Mouse (Mus musculus): ENCODE data around the gene Pi4kb. TPM values are rescaled to one million over a fixed set of nuclear protein-coding genes. Genes with fewer than 3 reads are reported as not detected.
A peak's percentile ranks its signal among the peaks of the same experiment; 100 is the strongest.

Gene Pi4kb
- polyA plus RNA-seq, 1 experiment from 2014 or later: 13.1 TPM

- Histone ChIP-seq H3K4me2 (no peak overlapping the region), H3K27ac (no peak overlapping the region), H3K27me3 (replicated peaks) (no peaks in the 10 kb centered on the region), H3K9ac (no peak overlapping the region), H3K4me3 (no peak overlapping the region), H3K9me3 (replicated peaks) (no peaks in the 10 kb centered on the region), H3K4me1 (no peaks in the 10 kb centered on the region), H3K36me3 (no peaks in the 10 kb centered on the region)
- 74% methylated on average over 1 of the region's 1 CpGs for WGBS (ENCODE audit: insufficient replicate concordance)
- no peak for ATAC-seq
Observed at GRCm38 (mm10) chr3:94964989-94965388, 9.5 kb upstream of the Pi4kb start.

DNA sequence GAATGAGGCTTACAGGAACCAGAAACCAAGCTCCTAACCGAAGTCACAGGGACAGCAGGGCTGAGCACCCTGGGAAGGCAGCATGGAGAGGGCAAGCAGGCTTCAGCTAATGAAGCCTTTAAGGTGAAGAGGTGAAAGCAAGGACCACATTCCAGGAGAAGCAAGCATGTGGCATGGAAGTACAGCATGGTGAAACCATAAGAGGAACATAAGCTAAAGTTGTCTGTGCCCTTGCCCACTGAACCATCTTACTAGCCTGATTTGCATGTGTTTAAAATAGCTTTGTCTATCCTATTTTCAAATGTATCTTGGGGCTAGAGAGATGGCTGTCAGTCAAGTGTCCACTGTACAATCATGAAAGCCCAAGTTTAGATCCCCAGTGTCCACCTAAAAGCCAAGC lies 8.7 kb upstream of the Pi4kb start:
- Histone ChIP-seq H3K27me3 (replicated peaks) (no peaks in the 10 kb centered on the region), H3K4me2 (no peak overlapping the region), H3K4me1 (no peaks in the 10 kb centered on the region), H3K9ac (no peak overlapping the region), H3K27ac (no peak overlapping the region), H3K36me3 (no peaks in the 10 kb centered on the region), H3K4me3 (no peak overlapping the region), H3K9me3 (replicated peaks) (no peaks in the 10 kb centered on the region)
- WGBS (ENCODE audit: insufficient replicate concordance): 73% methylated on average over 1 of the region's 1 CpGs
- no peak for ATAC-seq

GRCm38 (mm10) chr3:94972552-94972951 lies 2.0 kb upstream of the Pi4kb start:
- no peak for ATAC-seq
- no peak overlapping the region; the same call in 1 of the 2 replicates for H3K27ac ChIP-seq
- no peak overlapping the region for H3K9ac ChIP-seq
- no peaks in the 10 kb centered on the region for H3K9me3 ChIP-seq (replicated peaks)
- no peaks in the 10 kb centered on the region for H3K27me3 ChIP-seq (replicated peaks)
- no peak overlapping the region for H3K4me2 ChIP-seq
- 69% methylated on average over 3 of the region's 3 CpGs for WGBS (ENCODE audit: insufficient replicate concordance)
- H3K4me3 ChIP-seq: no peak overlapping the region
- peaks cover 6% of the 10 kb centered on the region for H3K36me3 ChIP-seq
- H3K4me1 ChIP-seq: peaks cover 38% of the 10 kb centered on the region

- H3K4me1 ChIP-seq: peaks cover 41% of the 10 kb centered on the region
- H3K9ac ChIP-seq: peak overlapping the region; percentile 92
- no peak for ATAC-seq
- 88% methylated on average over 5 of the region's 5 CpGs for WGBS (ENCODE audit: insufficient replicate concordance)
- H3K4me3 ChIP-seq: peak overlapping the region; percentile 94
- H3K27ac ChIP-seq: no peak overlapping the region
- H3K9me3 ChIP-seq (replicated peaks): no peaks in the 10 kb centered on the region
- H3K4me2 ChIP-seq: peak overlapping the region; percentile 90
- H3K27me3 ChIP-seq (replicated peaks): no peaks in the 10 kb centered on the region
- H3K36me3 ChIP-seq: peaks cover 15% of the 10 kb centered on the region
Observed at GRCm38 (mm10) chr3:94973620-94974019, 911 bp upstream of the Pi4kb start.

- Histone ChIP-seq H3K4me3 (peak overlapping the region; percentile 94), H3K9me3 (replicated peaks) (no peaks in the 10 kb centered on the region), H3K4me2 (peak overlapping the region; percentile 90), H3K36me3 (peaks cover 18% of the 10 kb centered on the region), H3K27ac (0 out of 2 replicates have a peak overlapping the region, but pooled peaks have one; percentile 22), H3K27me3 (replicated peaks) (no peaks in the 10 kb centered on the region), H3K4me1 (peaks cover 41% of the 10 kb centered on the region), H3K9ac (peak overlapping the region; percentile 92)
- ATAC-seq: peak; percentile 45
- 29% methylated on average over 9 of the region's 9 CpGs for WGBS (ENCODE audit: insufficient replicate concordance)
Observed at GRCm38 (mm10) chr3:94974026-94974527, 454 bp upstream of the Pi4kb start.

DNA sequence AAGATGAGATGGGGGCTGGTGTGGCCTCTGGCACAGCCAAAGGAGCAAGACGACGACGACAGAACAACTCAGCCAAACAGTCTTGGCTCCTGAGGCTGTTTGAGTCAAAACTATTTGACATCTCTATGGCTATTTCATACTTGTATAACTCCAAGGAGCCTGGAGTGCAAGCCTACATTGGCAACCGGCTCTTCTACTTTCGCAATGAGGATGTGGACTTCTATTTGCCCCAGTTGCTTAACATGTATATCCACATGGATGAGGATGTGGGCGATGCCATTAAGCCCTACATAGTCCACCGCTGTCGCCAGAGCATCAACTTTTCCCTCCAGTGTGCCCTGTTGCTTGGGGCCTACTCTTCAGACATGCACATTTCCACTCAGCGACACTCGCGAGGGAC lies 9.8 kb downstream of the Pi4kb start:
- WGBS (ENCODE audit: insufficient replicate concordance): 89% methylated on average over 11 of the region's 11 CpGs
- Histone ChIP-seq H3K4me2 (no peak overlapping the region), H3K9me3 (replicated peaks) (no peaks in the 10 kb centered on the region), H3K9ac (no peak overlapping the region), H3K27ac (no peak overlapping the region), H3K36me3 (peaks cover 60% of the 10 kb centered on the region), H3K4me1 (peaks cover 33% of the 10 kb centered on the region), H3K4me3 (no peak overlapping the region), H3K27me3 (replicated peaks) (no peaks in the 10 kb centered on the region)
- ATAC-seq: no peak

GRCm38 (mm10) chr3:94985513-94985912 lies 11.0 kb downstream of the Pi4kb start:
- H3K36me3 ChIP-seq: peaks cover 64% of the 10 kb centered on the region
- ATAC-seq: no peak
- H3K4me1 ChIP-seq: peaks cover 33% of the 10 kb centered on the region
- H3K27me3 ChIP-seq (replicated peaks): no peaks in the 10 kb centered on the region
- no peak overlapping the region for H3K27ac ChIP-seq
- H3K4me3 ChIP-seq: no peak overlapping the region
- H3K4me2 ChIP-seq: no peak overlapping the region
- 79% methylated on average over 2 of the region's 2 CpGs for WGBS (ENCODE audit: insufficient replicate concordance)
- no peak overlapping the region for H3K9ac ChIP-seq
- H3K9me3 ChIP-seq (replicated peaks): no peaks in the 10 kb centered on the region

DNA sequence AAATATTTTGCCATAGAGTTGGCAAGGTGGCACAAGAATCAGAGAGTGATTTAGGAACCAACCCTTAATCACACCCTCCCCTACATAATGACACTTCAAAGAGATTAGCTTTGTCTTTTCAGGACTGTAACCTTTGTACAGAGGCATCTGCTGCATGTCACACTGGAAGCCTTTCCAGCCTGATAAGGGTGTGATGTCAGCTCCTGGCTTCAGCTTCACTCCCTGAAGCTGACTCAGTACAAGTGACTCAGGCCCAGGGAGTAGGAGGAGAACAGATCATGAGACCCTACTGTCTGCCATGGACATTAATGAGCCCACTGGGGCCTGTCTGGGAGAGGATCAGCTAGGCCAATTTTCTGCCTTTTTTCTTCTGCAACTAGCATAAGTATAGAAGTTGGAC lies 13.0 kb downstream of the Pi4kb start:
- peaks cover 60% of the 10 kb centered on the region for H3K36me3 ChIP-seq
- H3K4me1 ChIP-seq: peaks cover 33% of the 10 kb centered on the region
- H3K9me3 ChIP-seq (replicated peaks): no peaks in the 10 kb centered on the region
- H3K27me3 ChIP-seq (replicated peaks): no peaks in the 10 kb centered on the region
- no peak overlapping the region for H3K9ac ChIP-seq
- ATAC-seq: peak; percentile 87
- no peak overlapping the region for H3K4me2 ChIP-seq
- no peak overlapping the region for H3K27ac ChIP-seq
- H3K4me3 ChIP-seq: no peak overlapping the region

- H3K4me2 ChIP-seq: no peak overlapping the region
- no peak for ATAC-seq
- H3K9me3 ChIP-seq (replicated peaks): no peaks in the 10 kb centered on the region
- H3K4me3 ChIP-seq: no peak overlapping the region
- peaks cover 33% of the 10 kb centered on the region for H3K4me1 ChIP-seq
- H3K27me3 ChIP-seq (replicated peaks): no peaks in the 10 kb centered on the region
- no peak overlapping the region for H3K9ac ChIP-seq
- no peak overlapping the region for H3K27ac ChIP-seq
- 70% methylated on average over 9 of the region's 9 CpGs for WGBS (ENCODE audit: insufficient replicate concordance)
- peaks cover 64% of the 10 kb centered on the region for H3K36me3 ChIP-seq
Observed at GRCm38 (mm10) chr3:94989159-94989761, 14.7 kb downstream of the Pi4kb start.

DNA sequence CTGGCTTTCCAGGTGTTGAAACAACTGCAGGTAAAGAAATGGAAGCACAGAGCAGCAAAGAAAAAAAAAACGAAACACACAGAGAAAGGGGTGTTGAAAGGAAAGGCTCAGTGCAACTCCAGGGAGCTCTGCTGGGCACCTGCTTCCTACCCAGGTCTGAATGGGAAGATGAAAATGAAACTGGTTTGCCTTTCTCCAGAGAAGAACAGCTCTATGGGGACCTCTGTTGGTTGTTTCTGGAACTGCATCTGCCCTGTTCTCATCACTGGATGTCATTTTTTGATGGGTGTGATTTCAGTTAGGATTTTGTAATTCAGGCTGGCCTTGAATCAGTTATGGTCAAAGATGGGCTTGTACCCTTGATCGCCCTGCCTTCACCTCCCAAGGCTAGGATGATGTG lies 22.4 kb downstream of the Pi4kb start:
- H3K27ac ChIP-seq: no peak overlapping the region
- no peak overlapping the region for H3K4me3 ChIP-seq
- WGBS (ENCODE audit: insufficient replicate concordance): 24% methylated on average over 2 of the region's 2 CpGs
- peaks cover 95% of the 10 kb centered on the region for H3K36me3 ChIP-seq
- H3K4me2 ChIP-seq: no peak overlapping the region
- no peaks in the 10 kb centered on the region for H3K9me3 ChIP-seq (replicated peaks)
- H3K27me3 ChIP-seq (replicated peaks): no peaks in the 10 kb centered on the region
- ATAC-seq: no peak; the same call in 1 of the 2 replicates
- no peak overlapping the region for H3K9ac ChIP-seq
- H3K4me1 ChIP-seq: 0 out of 2 replicates have a peak, but pooled peaks cover 5% of the 10 kb centered on the region

DNA sequence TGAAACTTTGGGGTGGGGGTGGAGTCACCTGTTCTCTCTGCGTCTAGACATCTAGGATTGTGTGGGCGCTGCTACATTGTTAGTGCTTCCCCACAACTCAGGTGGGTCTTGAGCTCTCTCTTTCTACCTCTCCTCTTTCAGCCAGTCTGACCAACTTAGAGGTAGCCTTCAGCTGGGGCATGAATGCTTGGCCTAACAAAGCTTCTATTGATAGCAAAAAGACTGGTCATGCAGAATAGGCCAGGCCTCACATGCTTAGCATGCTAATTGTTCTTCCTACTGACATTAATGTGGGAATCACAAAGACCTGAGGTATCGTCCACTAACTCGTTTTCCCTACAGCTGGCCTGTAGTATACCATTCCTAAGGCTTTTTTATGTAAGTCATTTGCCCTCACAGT lies 28.0 kb downstream of the Pi4kb start:
- Histone ChIP-seq H3K36me3 (peaks cover 95% of the 10 kb centered on the region), H3K4me3 (no peak overlapping the region), H3K4me1 (peaks cover 22% of the 10 kb centered on the region), H3K9ac (no peak overlapping the region), H3K9me3 (replicated peaks) (no peaks in the 10 kb centered on the region), H3K27me3 (replicated peaks) (no peaks in the 10 kb centered on the region), H3K4me2 (no peak overlapping the region), H3K27ac (no peak overlapping the region)
- ATAC-seq: no peak
- 83% methylated on average over 4 of the region's 4 CpGs for whole genome bisulfite sequencing (ENCODE audit: insufficient replicate concordance)

- Histone ChIP-seq H3K4me1 (peaks cover 22% of the 10 kb centered on the region), H3K27me3 (replicated peaks) (no peaks in the 10 kb centered on the region), H3K9ac (no peak overlapping the region), H3K4me3 (no peak overlapping the region), H3K4me2 (no peak overlapping the region), H3K9me3 (replicated peaks) (no peaks in the 10 kb centered on the region), H3K36me3 (peaks cover 95% of the 10 kb centered on the region), H3K27ac (no peak overlapping the region)
- no peak for ATAC-seq
Observed at GRCm38 (mm10) chr3:95003273-95003672, 28.7 kb downstream of the Pi4kb start.

DNA sequence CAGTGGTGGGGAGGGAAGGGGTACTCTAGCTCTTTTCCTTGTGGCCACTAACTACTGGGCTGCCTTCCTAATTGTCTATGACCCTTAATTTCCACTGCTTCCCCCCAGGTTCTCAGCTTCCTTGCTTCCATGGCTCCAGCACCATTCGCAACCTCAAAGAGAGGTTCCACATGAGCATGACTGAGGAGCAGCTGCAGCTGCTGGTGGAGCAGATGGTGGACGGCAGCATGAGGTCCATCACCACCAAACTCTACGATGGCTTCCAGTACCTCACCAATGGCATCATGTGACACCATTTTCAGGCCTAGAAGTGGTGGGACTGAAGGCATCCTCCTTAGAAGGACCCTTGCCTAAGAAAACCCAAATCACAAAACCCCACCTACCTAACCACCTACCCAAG lies 31.1 kb downstream of the Pi4kb start:
- Histone ChIP-seq H3K4me2 (no peak overlapping the region), H3K4me3 (no peak overlapping the region), H3K4me1 (peaks cover 22% of the 10 kb centered on the region), H3K27ac (no peak overlapping the region), H3K36me3 (peaks cover 97% of the 10 kb centered on the region), H3K27me3 (replicated peaks) (no peaks in the 10 kb centered on the region), H3K9me3 (replicated peaks) (no peaks in the 10 kb centered on the region), H3K9ac (no peak overlapping the region)
- ATAC-seq: no peak
- WGBS (ENCODE audit: insufficient replicate concordance): 87% methylated on average over 3 of the region's 3 CpGs

All from liver, embryonic 12.5 days (tissue).